Mouse (Mus musculus) liver, adult 2 months (tissue): ENCODE results near the gene Khdc3. TPM values are rescaled to one million over a fixed set of nuclear protein-coding genes. Genes with fewer than 3 reads are reported as not detected.
"Not testable (repeated sequence)": the region's sequence is repeated elsewhere in the genome, so short reads cannot be mapped to it uniquely, and the experiment has no call there.

Experiments
- DNase-seq: peaks from one replicate; pipeline ENCODE4 v3.0.0-alpha.2; 2011; ENCODE audit warnings: low read depth, low spot score; ENCODE audit errors: extremely low read depth
- H3K27ac ChIP-seq: fragments of 200-500 bp; replicated peaks from 2 replicates; pipeline ENCODE4 v1.5.1; 2012; ENCODE audit warnings: low read depth, mild to moderate bottlenecking, control low read depth, inconsistent platforms, low read length; ENCODE audit not compliant: insufficient read depth
- H3K27me3 ChIP-seq: fragments of 200-500 bp; 2 replicates; pipeline ENCODE4 v1.6.1; 2012; ENCODE audit warnings: mild to moderate bottlenecking, moderate library complexity, low read length, inconsistent platforms; ENCODE audit not compliant: control insufficient read depth, insufficient read depth
- H3K36me3 ChIP-seq: fragments of 200-500 bp; 2 replicates; pipeline ENCODE4 v1.6.1; 2012; ENCODE audit warnings: low read length, inconsistent platforms; ENCODE audit not compliant: control insufficient read depth, insufficient read depth
- H3K4me1 ChIP-seq: fragments of 200-500 bp; 2 replicates; pipeline ENCODE4 v1.6.1; 2011; ENCODE audit warnings: low read length; ENCODE audit not compliant: control insufficient read depth, insufficient read depth
- H3K4me3 ChIP-seq: fragments of 200-500 bp; 2 replicates; pipeline ENCODE4 v1.5.1; 2011; ENCODE audit warnings: low read depth, mild to moderate bottlenecking, control low read depth, low read length, moderate library complexity; ENCODE audit not compliant: insufficient read depth
- H3K79me2 ChIP-seq: fragments of 200-500 bp; 2 replicates; pipeline ENCODE4 v1.6.1; 2012; ENCODE audit warnings: inconsistent platforms, mild to moderate bottlenecking, low read length, moderate library complexity; ENCODE audit not compliant: control insufficient read depth, insufficient read depth
- H3K9ac ChIP-seq: fragments of 200-500 bp; 2 replicates; pipeline ENCODE4 v1.6.1; 2012; ENCODE audit warnings: low read depth, mild to moderate bottlenecking, control low read depth, inconsistent platforms, low read length
- CTCF ChIP-seq: fragments of 200-500 bp; IDR thresholded peaks from 2 replicates; pipeline ENCODE4 v1.5.1; 2011; ENCODE audit warnings: low read depth, low read length, control low read depth
- POLR2A ChIP-seq: fragments of 200-500 bp; IDR thresholded peaks from 2 replicates; pipeline ENCODE4 v1.6.1; 2011; ENCODE audit warnings: low read length, control low read depth; ENCODE audit not compliant: insufficient read depth; ENCODE audit errors: extremely low read depth
- whole genome bisulfite sequencing: fragments of 180-500 bp; shearing (Covaris S2); methylation state at CpG from one replicate; pipeline ENCODE4 v1.1.7; 2018; 5-methylcytosine and 5-hydroxymethylcytosine counted together
- polyA plus RNA-seq: library from polyadenylated mRNA; depleted of rRNA; stranded (reverse); fragments of >200 nt; gene quantifications from 2 replicates; pipeline ENCODE4 v1.2.3, GENCODE M21; 2012
- total RNA-seq: library from RNA; depleted of rRNA; stranded (reverse); fragments of >200 nt; gene quantifications from 2 replicates; pipeline ENCODE4 v1.2.3, GENCODE M21; 2014

Gene Khdc3
- total and polyA plus RNA-seq, 2 experiments, result not detected

DNA sequence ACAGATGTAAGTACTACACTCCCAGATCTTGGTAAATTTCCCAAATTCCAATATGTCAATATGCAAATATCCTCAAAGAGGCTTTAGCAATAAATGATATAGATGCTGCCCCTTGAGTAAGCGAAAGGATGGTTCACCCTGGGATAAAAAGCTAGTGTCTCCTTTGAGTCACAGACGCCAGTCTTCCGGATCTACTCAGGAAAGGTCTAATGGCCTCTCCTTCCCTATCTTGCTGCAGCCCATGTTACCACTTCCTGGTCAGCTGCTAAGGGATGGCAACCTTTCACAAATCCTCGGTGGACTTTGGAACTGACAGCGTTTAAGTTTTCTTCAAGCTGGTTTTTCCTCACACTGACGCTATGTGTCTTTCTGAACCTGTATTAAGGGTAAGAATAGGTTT is 32.9 kb upstream of the Khdc3 start:
- Histone ChIP-seq H3K36me3 (no peaks in the 10 kb centered on the region), H3K27ac (peak overlapping the region; percentile 46), H3K79me2 (no peaks in the 10 kb centered on the region), H3K27me3 (no peaks in the 10 kb centered on the region), H3K9ac (no peak overlapping the region), H3K4me1 (peaks cover 6% of the 10 kb centered on the region), H3K4me3 (no peak overlapping the region)
- DNase-seq, result no peak
- TF ChIP-seq CTCF (no peak), POLR2A (no peak)
- WGBS, result 78% methylated on average over 6 of the region's 6 CpGs

DNA sequence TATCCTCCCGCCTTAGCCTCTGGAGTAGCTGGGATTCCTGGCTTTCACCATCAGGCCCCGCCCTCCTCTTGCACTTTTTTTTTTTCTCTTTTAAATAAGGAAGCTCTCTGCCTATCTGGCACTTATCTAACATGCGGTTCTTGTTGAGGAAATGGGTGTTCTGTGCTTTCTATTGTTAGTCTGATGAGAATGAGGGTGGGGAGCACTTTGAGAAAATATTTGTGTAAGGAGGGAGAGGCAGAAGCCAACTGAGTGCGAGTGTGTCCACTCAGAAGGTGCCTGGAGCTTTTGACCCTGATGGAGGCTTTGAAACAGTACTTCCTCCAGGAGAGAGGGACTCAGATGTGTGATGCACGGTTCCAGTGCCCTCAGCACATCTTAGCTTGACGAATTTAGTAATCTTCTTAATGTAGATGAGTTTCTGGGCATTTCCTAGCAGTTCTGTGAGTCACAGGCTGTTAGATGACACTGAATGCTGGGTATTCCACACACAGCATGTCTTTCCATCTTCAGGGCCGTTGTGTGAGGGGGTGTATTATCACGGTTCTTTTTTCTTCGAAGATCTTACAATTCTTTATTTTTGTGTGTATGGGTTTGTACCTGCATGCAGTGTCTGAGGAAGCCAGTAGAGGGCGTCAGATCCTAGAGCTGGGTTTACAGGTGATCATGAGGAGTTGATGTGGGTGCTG is 30.5 kb upstream of the Khdc3 start:
- no peak overlapping the region for H3K4me3 ChIP-seq
- no peaks in the 10 kb centered on the region for H3K79me2 ChIP-seq
- no peak overlapping the region for H3K9ac ChIP-seq
- DNase-seq, result no peak
- no peaks in the 10 kb centered on the region; the same call in 1 of the 2 replicates for H3K36me3 ChIP-seq
- no peaks in the 10 kb centered on the region for H3K27me3 ChIP-seq
- no peak for TF ChIP-seq CTCF
- no peak for TF ChIP-seq POLR2A
- peak overlapping the region; percentile 31 for H3K27ac ChIP-seq
- H3K4me1 ChIP-seq, result peaks cover 6% of the 10 kb centered on the region
- 72% methylated on average over 10 of the region's 10 CpGs for WGBS

DNA sequence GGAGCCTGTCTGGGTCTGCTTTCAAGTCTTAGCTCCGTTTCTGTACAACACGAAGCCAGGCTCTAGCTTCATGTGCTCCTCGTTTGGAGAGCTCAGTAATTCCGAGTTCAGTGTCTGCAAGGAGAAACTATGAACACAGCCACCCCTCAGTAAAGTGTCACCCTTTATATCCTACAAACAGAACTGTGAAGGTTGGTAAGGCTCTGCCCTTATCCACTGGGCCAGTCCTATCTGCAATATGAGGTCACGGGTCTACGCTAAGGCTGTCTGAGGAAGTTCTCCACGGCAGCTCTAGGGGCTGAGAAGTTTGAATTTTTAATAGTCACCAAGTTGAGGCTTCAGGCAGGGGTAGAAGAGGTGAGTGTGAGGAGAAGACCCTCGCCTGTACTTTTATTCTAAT is 29.2 kb upstream of the Khdc3 start:
- H3K27me3 ChIP-seq, result no peaks in the 10 kb centered on the region
- peaks cover 6% of the 10 kb centered on the region for H3K4me1 ChIP-seq
- WGBS, result 82% methylated on average over 8 of the region's 8 CpGs
- H3K27ac ChIP-seq, result no peak overlapping the region
- TF ChIP-seq CTCF (no peak), POLR2A (no peak)
- DNase-seq, result no peak
- H3K9ac ChIP-seq, result no peak overlapping the region
- no peaks in the 10 kb centered on the region for H3K79me2 ChIP-seq
- H3K36me3 ChIP-seq, result no peaks in the 10 kb centered on the region; the same call in 1 of the 2 replicates
- no peak overlapping the region for H3K4me3 ChIP-seq

DNA sequence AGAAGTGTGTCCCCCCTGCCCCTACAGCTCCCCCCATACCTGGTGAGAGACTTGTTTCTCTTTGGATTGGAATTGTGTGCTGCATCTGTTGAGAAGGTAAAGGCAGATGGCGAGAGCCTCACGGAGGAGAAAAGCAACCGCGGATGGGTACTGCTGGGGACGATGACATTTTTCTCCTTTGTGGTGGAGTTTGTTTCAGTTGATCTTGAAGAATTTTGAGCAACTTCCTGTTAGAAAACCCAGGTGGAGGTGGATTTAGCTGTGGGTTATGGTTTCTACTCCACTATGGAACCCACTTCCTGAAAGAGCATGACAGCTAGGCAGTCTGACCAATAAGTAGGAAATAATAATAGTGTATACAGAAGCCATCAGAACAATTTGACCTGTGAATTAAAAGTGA is 28.5 kb upstream of the Khdc3 start:
- no peak for DNase-seq
- WGBS, result 86% methylated on average over 5 of the region's 5 CpGs
- Histone ChIP-seq H3K27ac (no peak overlapping the region), H3K27me3 (no peaks in the 10 kb centered on the region), H3K79me2 (no peaks in the 10 kb centered on the region), H3K4me1 (peaks cover 3% of the 10 kb centered on the region), H3K4me3 (no peak overlapping the region), H3K9ac (no peak overlapping the region), H3K36me3 (no peaks in the 10 kb centered on the region; the same call in 1 of the 2 replicates)
- TF ChIP-seq POLR2A, result no peak
- TF ChIP-seq CTCF, result no peak

DNA sequence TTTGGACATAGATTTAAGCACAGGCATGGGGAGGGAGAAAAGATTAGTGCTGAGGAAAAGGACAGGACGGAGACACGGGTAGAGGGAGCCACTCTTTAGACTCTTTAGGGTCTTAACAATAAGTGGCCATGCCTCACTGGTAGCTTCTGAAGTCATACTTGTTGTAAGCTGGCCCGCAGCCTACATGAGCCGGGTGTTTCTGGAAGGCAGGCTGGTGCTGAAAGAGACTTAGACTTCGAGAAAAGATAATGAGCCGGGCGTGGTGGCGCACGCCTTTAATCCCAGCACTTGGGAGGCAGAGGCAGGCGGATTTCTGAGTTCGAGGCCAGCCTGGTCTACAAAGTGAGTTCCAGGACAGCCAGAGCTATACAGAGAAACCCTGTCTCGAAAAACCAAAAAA is 22.3 kb upstream of the Khdc3 start:
- not testable (repeated sequence) for DNase-seq, H3K27ac ChIP-seq, H3K27me3 ChIP-seq, H3K36me3 ChIP-seq, H3K4me1 ChIP-seq, H3K4me3 ChIP-seq, H3K79me2 ChIP-seq, H3K9ac ChIP-seq
- WGBS, result 89% methylated on average over 11 of the region's 12 CpGs

DNA sequence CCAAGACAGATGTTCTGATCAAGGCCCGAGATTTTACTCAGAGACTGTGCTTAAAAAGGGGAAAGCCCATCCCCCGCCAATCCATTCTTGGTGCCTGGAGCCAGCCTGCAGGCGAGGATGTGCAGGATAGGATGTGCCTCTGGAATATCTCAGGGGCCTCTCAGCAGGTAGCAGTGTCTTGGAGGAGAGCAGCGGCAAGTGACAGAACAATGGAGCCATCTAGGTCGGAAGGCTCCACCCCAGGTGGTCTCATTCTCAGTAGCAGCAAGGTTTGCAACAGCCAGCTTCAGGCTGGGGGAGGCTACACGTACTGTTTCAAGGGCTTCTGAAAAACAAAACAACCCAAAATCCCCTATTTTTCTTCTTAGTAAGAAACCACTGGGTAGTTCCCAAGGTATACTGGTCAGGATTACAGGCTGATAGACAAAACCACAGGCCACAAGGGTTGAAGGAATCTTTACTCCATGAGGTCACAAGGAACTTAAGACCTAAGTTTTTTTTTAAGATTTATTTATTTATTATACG is 21.8 kb upstream of the Khdc3 start:
- DNase-seq, result no peak
- Histone ChIP-seq H3K9ac (no peak overlapping the region), H3K27me3 (no peaks in the 10 kb centered on the region), H3K4me3 (no peak overlapping the region), H3K4me1 (no peaks in the 10 kb centered on the region), H3K79me2 (no peaks in the 10 kb centered on the region), H3K36me3 (no peaks in the 10 kb centered on the region; the same call in 1 of the 2 replicates), H3K27ac (no peak overlapping the region)
- WGBS, result 85% methylated on average over 7 of the region's 7 CpGs
- TF ChIP-seq POLR2A (no peak), CTCF (no peak)
